Mouse (Mus musculus) brain, embryonic 14.5 days (tissue): ENCODE results near the gene Nr0b2.

ENCODE experiments used
- CTCF ChIP-seq: fragments of 200-500 bp; IDR thresholded peaks from 2 replicates; pipeline ENCODE4 v1.5.1; 2012; ENCODE audit warnings: inconsistent platforms, mild to moderate bottlenecking, moderate library complexity, borderline replicate concordance; ENCODE audit not compliant: insufficient read depth, insufficient read length; ENCODE audit errors: extremely low read depth
- POLR2A ChIP-seq: fragments of 200-500 bp; IDR thresholded peaks from 2 replicates; pipeline ENCODE4 v1.6.1; 2012; ENCODE audit warnings: mild to moderate bottlenecking, inconsistent platforms, borderline replicate concordance; ENCODE audit not compliant: poor library complexity, insufficient read depth, insufficient read length, severe bottlenecking; ENCODE audit errors: extremely low read depth

- TF ChIP-seq POLR2A (no peak), CTCF (no peak)
Measured at GRCm38 (mm10) chr4:133583690-133584058, 30.5 kb downstream of the Nr0b2 start.
